Mouse (Mus musculus) forebrain, embryonic 15.5 days (tissue): ENCODE measurements around the gene Cgnl1. TPM values are rescaled to one million over a fixed set of nuclear protein-coding genes. Genes with fewer than 3 reads are reported as not detected.
A peak's percentile ranks its signal among the peaks of the same experiment; 100 is the strongest.

Source experiments
- ATAC-seq: fragments of 200-750 bp; cut with Nextera tagmentation; replicated peaks from 2 replicates; pipeline ENCODE4 v1.8.0; 2017; ENCODE audit warnings: mild to moderate bottlenecking, moderate TSS enrichment, moderate library complexity
- H3K27ac ChIP-seq: fragments of 300-500 bp; sonication (generic); replicated peaks from 2 replicates; pipeline ENCODE4 v1.5.1; 2015; ENCODE audit warnings: mild to moderate bottlenecking, inconsistent platforms
- H3K27me3 ChIP-seq: fragments of 300-500 bp; sonication (generic); 2 replicates; pipeline ENCODE4 v1.6.1; 2015; ENCODE audit warnings: inconsistent platforms
- H3K36me3 ChIP-seq: fragments of 300-500 bp; sonication (generic); 2 replicates; pipeline ENCODE4 v1.6.1; 2015; ENCODE audit warnings: mild to moderate bottlenecking, inconsistent platforms
- H3K4me1 ChIP-seq: fragments of 300-500 bp; sonication (generic); 2 replicates; pipeline ENCODE4 v1.6.1; 2015; ENCODE audit warnings: inconsistent platforms
- H3K4me2 ChIP-seq: fragments of 300-500 bp; sonication (generic); replicated peaks from 2 replicates; pipeline ENCODE4 v1.6.1; 2015; ENCODE audit warnings: mild to moderate bottlenecking, inconsistent platforms
- H3K4me3 ChIP-seq: fragments of 300-500 bp; sonication (generic); 2 replicates; pipeline ENCODE4 v1.5.1; 2015; ENCODE audit warnings: mild to moderate bottlenecking, inconsistent platforms
- H3K9ac ChIP-seq: fragments of 300-500 bp; sonication (generic); replicated peaks from 2 replicates; pipeline ENCODE4 v1.6.1; 2015; ENCODE audit warnings: mild to moderate bottlenecking, inconsistent platforms
- H3K9me3 ChIP-seq: fragments of 300-500 bp; sonication (generic); 2 replicates; pipeline ENCODE4 v1.6.1; 2016; ENCODE audit warnings: inconsistent platforms
- WGBS: fragments of 180-500 bp; shearing (Covaris S2); methylation state at CpG from one replicate; pipeline ENCODE4 v1.1.7; 2015; ENCODE audit warnings: mixed read lengths; 5-methylcytosine and 5-hydroxymethylcytosine counted together
- polyA plus RNA-seq: library from polyadenylated mRNA; unstranded; fragments of >200 nt; fragmentation: Nextera tagmentation; extraction: Ambion mirVana; gene quantifications from 2 replicates; pipeline ENCODE4 v1.2.1, GENCODE M21; 2015

Cgnl1 gene
- polyA plus RNA-seq, 1 experiment from 2014 or later = 4.0 TPM

DNA sequence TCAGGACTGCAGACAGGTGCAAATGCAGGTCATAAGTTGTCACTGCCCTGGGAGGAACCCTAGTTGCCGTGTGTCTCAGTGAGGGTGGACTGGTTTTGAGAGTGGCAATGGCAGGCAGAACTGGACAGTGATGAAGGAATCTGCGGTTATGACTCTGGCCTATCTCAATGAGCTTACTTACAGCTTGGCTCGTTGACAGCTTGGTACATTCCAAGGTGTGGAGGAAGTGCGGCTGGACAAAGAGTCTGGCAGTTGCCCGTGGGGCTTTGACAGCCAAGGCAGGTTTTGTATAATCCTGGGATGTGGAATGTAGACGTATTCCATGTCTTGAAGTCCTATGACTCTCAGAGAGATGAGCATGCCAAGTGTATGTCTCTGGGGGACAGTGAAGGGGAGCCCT, 162.4 kb downstream of the Cgnl1 start:
- no peak for ATAC-seq
- no peak overlapping the region for H3K4me3 ChIP-seq
- H3K27ac ChIP-seq = no peak overlapping the region
- 77% methylated on average over 6 of the region's 6 CpGs for WGBS
- no peaks in the 10 kb centered on the region for H3K9me3 ChIP-seq
- no peaks in the 10 kb centered on the region for H3K27me3 ChIP-seq
- H3K36me3 ChIP-seq = no peaks in the 10 kb centered on the region
- no peaks in the 10 kb centered on the region for H3K4me1 ChIP-seq
- H3K4me2 ChIP-seq = no peak overlapping the region
- H3K9ac ChIP-seq = no peak overlapping the region

DNA sequence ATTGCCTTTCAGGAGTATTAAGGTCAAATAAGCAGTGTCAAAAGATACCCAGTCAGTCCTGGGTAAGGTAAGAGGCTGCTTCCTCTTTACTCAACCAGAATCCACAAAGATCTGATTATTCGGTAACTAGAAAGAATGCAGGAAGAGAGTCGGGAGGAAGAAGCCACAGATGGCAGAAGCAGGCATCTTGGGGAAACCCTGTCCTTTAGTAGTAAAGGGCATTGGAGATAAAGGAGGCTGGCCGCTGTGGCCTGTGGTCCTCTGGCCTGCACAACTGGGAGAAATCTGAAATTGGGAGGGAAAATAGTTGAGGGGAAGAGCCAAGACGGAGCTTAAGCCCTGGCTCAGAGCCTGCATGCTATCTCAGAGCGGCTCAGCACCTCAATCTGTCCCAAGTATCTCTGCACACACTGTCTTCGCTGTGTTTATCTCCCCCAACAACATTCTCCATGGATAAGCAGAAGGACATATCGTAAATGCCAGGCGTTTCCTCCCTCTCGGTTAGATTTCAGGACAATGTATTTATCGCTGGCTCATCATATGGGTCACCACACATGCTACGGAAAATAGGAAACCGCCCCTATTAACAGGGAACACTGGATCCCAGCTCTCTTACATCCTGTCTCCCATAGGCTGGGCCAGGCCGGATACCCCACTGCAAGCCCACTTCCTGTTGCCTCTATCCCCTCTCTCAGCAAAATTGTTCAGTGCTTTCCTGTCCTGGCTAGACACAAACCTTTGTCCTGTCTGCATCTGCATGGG, 164.9 kb downstream of the Cgnl1 start:
- Histone ChIP-seq H3K4me1 (no peaks in the 10 kb centered on the region), H3K36me3 (no peaks in the 10 kb centered on the region), H3K9ac (no peak overlapping the region), H3K9me3 (no peaks in the 10 kb centered on the region), H3K4me2 (no peak overlapping the region), H3K27me3 (no peaks in the 10 kb centered on the region), H3K4me3 (no peak overlapping the region), H3K27ac (no peak overlapping the region)
- ATAC-seq = no peak
- WGBS = 78% methylated on average over 13 of the region's 13 CpGs

DNA sequence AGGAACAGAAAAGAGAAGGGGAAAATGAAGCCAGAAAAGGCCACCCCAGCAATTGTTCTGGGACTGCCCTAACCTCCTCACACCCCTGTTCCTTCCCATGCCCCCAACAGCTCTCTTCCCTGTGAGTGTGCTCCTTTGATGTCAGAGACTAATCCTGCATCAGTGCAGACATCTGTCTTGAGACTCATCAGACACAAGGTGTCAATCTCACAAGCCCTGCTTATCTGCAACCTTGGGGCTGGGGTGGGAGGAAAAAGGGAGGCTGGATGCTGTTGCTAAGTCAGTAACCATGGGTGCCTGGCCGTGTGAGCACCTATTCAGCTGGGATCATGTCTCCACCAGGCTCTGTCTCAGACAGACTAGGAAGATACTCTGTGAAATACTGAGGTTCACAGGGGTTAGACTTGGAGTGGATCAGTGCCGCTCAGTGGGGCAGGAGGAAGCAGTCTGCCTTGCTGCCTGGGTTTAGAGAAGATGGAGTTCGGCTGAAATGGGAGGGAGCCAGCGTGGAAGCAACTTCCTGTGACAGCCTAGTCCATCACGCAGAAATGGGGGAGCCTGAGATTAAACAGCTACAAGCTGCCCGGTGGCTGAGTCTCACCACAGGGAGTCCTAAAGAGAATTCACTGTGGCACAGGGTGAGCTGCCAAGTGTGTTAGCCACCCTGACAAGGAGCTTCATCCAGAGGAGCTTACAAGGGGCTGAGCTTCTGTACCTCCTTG, 166.3 kb downstream of the Cgnl1 start:
- no peak overlapping the region for H3K4me3 ChIP-seq
- 40% methylated on average over 6 of the region's 6 CpGs for WGBS
- no peaks in the 10 kb centered on the region for H3K9me3 ChIP-seq
- H3K36me3 ChIP-seq = no peaks in the 10 kb centered on the region
- no peak overlapping the region for H3K27ac ChIP-seq
- no peak overlapping the region for H3K9ac ChIP-seq
- H3K27me3 ChIP-seq = no peaks in the 10 kb centered on the region
- no peak for ATAC-seq
- H3K4me1 ChIP-seq = no peaks in the 10 kb centered on the region
- no peak overlapping the region for H3K4me2 ChIP-seq

DNA sequence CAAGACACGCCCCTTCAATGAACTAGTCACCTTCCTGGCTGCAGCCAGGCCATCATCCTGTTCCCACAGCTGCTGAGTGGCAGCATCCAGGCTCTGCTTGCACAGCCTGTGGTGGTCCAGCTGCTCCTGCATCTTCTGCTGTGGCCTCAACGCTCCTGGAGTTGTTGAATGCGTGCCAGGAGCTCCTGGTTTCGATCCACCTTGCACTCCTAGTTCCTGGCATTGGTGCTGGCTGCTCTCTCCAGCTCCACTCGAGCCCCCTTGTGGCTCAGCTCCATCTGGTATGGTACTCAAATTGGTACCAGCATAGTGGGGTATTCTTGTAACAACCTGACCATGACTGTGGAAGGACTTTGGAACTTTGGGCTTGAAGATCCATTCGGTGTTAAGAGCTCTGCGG, 171.5 kb downstream of the Cgnl1 start:
- ATAC-seq = no peak
- Histone ChIP-seq H3K4me1 (no peaks in the 10 kb centered on the region), H3K36me3 (no peaks in the 10 kb centered on the region), H3K27ac (no peak overlapping the region), H3K9ac (no peak overlapping the region), H3K4me3 (no peak overlapping the region), H3K9me3 (no peaks in the 10 kb centered on the region), H3K4me2 (no peak overlapping the region), H3K27me3 (no peaks in the 10 kb centered on the region)
- 76% methylated on average over 7 of the region's 7 CpGs for WGBS

DNA sequence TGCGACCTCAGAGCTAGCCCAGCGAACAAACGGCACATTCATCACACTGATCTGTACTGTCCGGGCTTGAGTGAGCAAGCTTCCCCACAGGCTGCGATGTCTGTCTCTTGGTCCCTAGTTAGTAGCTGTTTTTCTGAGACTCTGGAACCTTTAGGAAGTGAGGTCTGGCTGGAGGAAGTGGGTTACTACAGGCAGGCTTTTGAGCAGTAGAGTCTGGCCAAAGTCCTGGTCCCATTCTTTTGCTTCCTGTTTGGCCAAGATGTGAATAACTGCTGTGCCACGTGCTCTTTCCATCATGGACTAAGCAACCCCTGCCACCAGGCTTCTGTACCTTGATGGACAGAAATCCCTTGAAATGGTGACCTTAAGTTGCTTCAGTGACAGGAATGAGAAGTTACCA, 174.5 kb downstream of the Cgnl1 start:
- H3K4me2 ChIP-seq = no peak overlapping the region
- ATAC-seq = no peak
- no peak overlapping the region for H3K4me3 ChIP-seq
- no peaks in the 10 kb centered on the region for H3K36me3 ChIP-seq
- WGBS = 87% methylated on average over 6 of the region's 6 CpGs
- H3K27me3 ChIP-seq = no peaks in the 10 kb centered on the region
- no peaks in the 10 kb centered on the region for H3K9me3 ChIP-seq
- no peak overlapping the region for H3K9ac ChIP-seq
- H3K4me1 ChIP-seq = peaks cover 7% of the 10 kb centered on the region
- no peak overlapping the region for H3K27ac ChIP-seq

DNA sequence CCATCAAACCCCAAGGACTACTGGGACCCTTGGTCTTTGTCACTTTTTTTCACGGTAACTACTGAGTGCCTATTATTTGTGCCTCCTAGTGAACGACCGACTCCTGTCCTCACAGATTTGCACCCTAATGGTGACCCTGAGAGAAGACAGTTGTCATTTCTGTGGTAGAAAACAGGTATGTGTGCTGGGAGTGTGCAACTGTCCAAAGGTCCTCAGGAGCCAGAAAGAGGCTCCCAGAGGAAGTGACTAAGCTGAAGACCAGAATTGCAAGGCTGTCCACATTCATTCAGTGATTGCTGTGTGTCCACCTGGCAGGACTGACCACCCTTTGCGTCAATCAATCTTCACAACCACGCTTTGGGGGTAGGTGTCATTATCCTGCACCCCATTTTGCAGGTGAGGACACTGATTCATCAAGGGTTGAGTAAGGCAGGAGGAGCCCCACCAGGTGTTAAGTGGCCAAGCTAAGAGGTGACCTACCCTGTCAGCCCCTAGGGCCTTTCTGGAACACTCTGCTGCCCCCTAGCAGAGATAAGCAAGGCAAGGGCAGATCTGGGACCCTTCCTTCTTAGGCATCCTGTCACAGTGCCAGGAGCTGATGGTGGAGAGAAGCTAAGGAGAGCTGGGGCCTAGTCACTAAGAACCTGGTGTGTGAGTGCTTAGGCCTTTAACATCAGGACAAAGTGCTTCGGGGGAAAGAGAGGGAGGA, 178.7 kb downstream of the Cgnl1 start:
- H3K9ac ChIP-seq = no peak overlapping the region
- ATAC-seq = no peak
- peak overlapping the region; percentile 56 for H3K4me3 ChIP-seq
- H3K27ac ChIP-seq = no peak overlapping the region
- peaks cover 9% of the 10 kb centered on the region for H3K4me1 ChIP-seq
- H3K4me2 ChIP-seq = peak overlapping the region; percentile 89
- H3K27me3 ChIP-seq = no peaks in the 10 kb centered on the region
- H3K9me3 ChIP-seq = no peaks in the 10 kb centered on the region
- no peaks in the 10 kb centered on the region for H3K36me3 ChIP-seq
- 38% methylated on average over 6 of the region's 6 CpGs for WGBS

DNA sequence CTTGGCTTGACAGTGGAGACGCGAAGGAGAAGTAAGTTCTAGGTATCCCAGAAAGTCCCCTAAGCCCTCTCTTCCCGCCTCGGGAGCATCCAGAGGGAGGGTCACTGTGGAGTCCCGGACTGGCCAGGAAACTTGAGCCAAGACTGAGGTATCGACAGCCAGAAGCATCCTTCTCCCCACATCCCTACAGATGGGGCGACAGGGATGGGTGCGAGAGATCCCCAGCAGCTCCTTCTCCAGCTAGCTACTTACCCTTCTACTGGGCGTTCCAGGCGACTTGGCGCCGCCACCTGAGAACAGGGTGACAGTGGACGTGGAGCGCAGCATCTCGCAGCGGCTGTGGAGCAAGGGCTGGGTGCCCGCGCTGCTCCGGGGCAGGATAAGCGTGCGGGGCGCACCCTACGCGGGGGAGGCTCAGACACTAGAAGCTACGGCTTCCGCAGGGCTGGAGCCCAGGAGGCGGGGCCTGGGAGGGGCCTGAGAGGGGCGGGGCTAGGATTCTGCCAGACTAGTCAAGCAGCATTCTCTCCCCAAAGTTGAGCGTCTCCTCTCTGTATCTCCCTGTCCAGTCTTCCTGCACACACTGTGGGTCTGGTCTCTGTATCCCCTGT, 179.4 kb downstream of the Cgnl1 start, which contains the start of gene Myzap:
Myzap (minus strand) TSS at position 423 of the 611 bp plus-strand sequence.
- Histone ChIP-seq H3K9me3 (no peaks in the 10 kb centered on the region), H3K27me3 (no peaks in the 10 kb centered on the region), H3K4me2 (peak within 1 kb of the TSS; percentile 89), H3K27ac (no peak within 1 kb of the TSS), H3K4me3 (peak within 1 kb of the TSS; percentile 56), H3K36me3 (no peaks in the 10 kb centered on the region), H3K9ac (peak within 1 kb of the TSS; percentile 61), H3K4me1 (peaks cover 9% of the 10 kb centered on the region)
- WGBS = 1% methylated on average over 29 of the region's 29 CpGs
- ATAC-seq = peak; percentile 96

DNA sequence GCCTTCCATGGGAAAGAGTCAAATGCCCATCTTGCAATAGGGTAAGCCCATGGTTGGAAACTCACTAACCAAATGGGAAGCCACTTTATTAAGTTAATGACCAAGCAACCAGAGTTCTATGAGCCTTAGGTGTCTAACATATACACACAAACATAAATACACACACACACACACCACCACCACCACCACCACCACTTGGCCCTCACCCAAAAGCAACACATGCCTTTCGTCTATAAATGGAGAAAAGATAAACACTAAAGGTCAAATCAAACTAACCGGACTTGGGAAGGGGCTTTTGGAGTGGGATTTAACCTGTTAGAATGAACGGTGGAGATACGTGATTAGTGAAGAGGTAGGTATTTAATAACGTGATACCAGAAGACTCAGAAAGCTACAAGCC, 180.3 kb downstream of the Cgnl1 start:
- 80% methylated on average over 5 of the region's 5 CpGs for WGBS
- Histone ChIP-seq H3K36me3 (no peaks in the 10 kb centered on the region), H3K4me2 (no peak overlapping the region), H3K27ac (no peak overlapping the region), H3K4me3 (no peak overlapping the region), H3K27me3 (no peaks in the 10 kb centered on the region), H3K4me1 (peaks cover 9% of the 10 kb centered on the region), H3K9me3 (no peaks in the 10 kb centered on the region), H3K9ac (no peak overlapping the region)
- no peak for ATAC-seq

DNA sequence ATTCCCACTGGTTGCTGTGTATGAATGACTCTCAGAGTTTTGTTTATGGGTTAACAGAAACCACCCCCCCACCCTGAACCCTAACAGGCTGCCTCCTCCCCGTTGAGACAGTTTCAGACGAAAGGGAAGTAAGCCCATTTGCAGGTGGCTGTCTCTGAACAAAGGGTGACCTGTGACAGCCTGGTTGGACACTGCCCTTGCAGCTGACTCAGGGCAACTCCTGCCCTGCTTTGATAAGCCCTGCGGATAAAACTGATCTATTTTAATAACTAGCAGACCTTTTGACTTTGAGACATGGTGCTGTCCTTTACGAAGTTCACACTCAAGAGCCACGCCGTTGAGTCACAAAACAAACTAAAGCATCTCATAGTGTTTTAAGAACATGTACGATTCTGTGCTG, 181.6 kb downstream of the Cgnl1 start:
- peaks cover 9% of the 10 kb centered on the region for H3K4me1 ChIP-seq
- WGBS = 79% methylated on average over 7 of the region's 7 CpGs
- H3K27ac ChIP-seq = no peak overlapping the region
- no peaks in the 10 kb centered on the region for H3K27me3 ChIP-seq
- 0 out of 2 replicates have a peak, but pooled peaks cover 2% of the 10 kb centered on the region for H3K9me3 ChIP-seq
- no peak overlapping the region for H3K9ac ChIP-seq
- no peak overlapping the region for H3K4me3 ChIP-seq
- no peak for ATAC-seq
- no peak overlapping the region for H3K4me2 ChIP-seq
- H3K36me3 ChIP-seq = no peaks in the 10 kb centered on the region

DNA sequence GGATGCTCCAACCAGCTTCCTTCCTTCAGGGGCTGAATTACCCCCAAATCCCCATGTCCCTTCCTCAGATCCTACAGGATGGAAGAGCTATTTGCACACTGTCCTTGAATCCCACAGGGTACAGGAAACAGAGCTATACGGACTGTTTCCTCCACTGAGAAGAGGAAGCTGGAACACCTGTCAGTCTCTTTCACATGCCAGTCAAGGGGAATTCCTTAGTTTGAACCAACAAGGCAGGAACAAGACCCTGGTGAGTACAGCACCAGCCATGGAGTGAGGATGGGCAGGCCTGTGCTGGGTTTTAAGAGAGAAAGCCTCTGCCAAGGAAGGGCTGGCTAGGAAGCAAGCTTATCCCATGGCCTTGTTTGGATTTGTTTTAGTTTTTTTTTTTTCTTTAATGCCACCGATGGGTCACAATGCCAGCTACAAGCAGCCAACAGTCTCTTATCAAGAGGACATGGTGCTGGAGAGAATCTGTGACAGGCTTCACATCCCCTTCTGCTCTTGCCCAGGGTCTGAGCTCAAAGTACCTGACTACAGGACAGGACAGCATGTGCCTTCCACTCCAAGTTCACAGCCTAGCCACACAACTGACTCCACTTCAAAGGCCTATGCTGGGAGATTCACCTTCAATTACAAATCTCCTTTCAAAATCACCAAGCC, 182.3 kb downstream of the Cgnl1 start:
- H3K36me3 ChIP-seq = no peaks in the 10 kb centered on the region
- H3K27ac ChIP-seq = no peak overlapping the region
- H3K9ac ChIP-seq = no peak overlapping the region
- 0 out of 2 replicates have a peak, but pooled peaks cover 5% of the 10 kb centered on the region for H3K9me3 ChIP-seq
- H3K4me2 ChIP-seq = no peak overlapping the region
- H3K27me3 ChIP-seq = no peaks in the 10 kb centered on the region
- no peak for ATAC-seq
- H3K4me3 ChIP-seq = no peak overlapping the region
- H3K4me1 ChIP-seq = peaks cover 9% of the 10 kb centered on the region
- 73% methylated on average over 2 of the region's 2 CpGs for WGBS

DNA sequence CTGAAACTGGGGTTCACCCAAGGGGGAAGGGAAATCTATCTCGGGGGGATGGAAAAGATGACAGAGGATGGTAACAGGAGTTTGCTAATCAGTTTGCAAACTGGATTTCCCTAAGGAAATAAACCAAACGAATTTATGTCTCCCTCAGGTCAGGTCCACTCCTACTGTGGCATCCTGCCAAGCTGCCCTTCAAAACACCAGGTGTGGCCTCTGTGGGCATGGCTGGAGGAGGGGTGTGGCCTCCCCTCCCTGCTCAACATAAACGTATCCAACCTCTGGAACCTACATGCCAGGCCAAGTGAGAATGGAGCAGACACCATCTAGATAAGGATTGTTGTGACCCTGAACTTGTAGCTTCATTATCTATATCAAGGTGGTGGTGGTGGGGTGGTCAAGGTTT, 185.0 kb downstream of the Cgnl1 start:
- Histone ChIP-seq H3K27me3 (no peaks in the 10 kb centered on the region), H3K4me2 (no peak overlapping the region), H3K9ac (no peak overlapping the region), H3K9me3 (0 out of 2 replicates have a peak, but pooled peaks cover 5% of the 10 kb centered on the region), H3K27ac (no peak overlapping the region), H3K4me1 (no peaks in the 10 kb centered on the region), H3K36me3 (no peaks in the 10 kb centered on the region), H3K4me3 (no peak overlapping the region)
- no peak for ATAC-seq
- WGBS = 57% methylated on average over 3 of the region's 3 CpGs
